ENCODE assay signal across 15 mouse cellular contexts in genomic region chr9:78513776-78514500, GRCm38 (mm10). TPM values are rescaled to one million over a fixed set of nuclear protein-coding genes. Genes with fewer than 3 reads are reported as not detected.
A peak's percentile ranks its signal among the peaks of the same experiment; 100 is the strongest.
DNase-seq lines count a peak whose midpoint lies in the region; TF ChIP-seq lines count a peak whose summit lies in the region.
"Had no signal": no experiment of that assay in that cellular context is flagged by ENCODE, and none has a peak within 500 bp of the region (broad histone marks: within the 10 kb centered on the region; RNA-seq: fewer than 3 reads in every experiment).

No protein-coding gene starts in this region.

- intact Hi-C loops in heart, postnatal 10 days (cut with DNase I), result no loop called here

- no peak for TF ChIP-seq POLR2A in lung, adult 2 months (IDR thresholded peaks at IDR 0.05; ENCODE audit: borderline replicate concordance, extremely low read depth, low read depth, low read length)

- H3K4me1 ChIP-seq in lung, adult 2 months (ENCODE audit: control insufficient read depth, insufficient read depth, low read length), result no peaks in the 10 kb centered on the region
- H3K4me1 ChIP-seq: embryonic facial prominence, embryonic 15.5 days; hindbrain, embryonic 15.5 days; kidney, embryonic 15.5 days; midbrain, embryonic 12.5 days; neural tube, embryonic 13.5 days had no signal

- H3K4me3 ChIP-seq in lung, adult 2 months (replicated peaks; ENCODE audit: extremely low read depth, low read depth, low read length), result no peak overlapping the region
- H3K4me3 ChIP-seq: embryonic facial prominence, embryonic 15.5 days; hindbrain, embryonic 15.5 days; kidney, embryonic 15.5 days; midbrain, embryonic 12.5 days; neural tube, embryonic 13.5 days had no signal

- TF ChIP-seq CTCF in lung, adult 2 months (IDR thresholded peaks at IDR 0.05; ENCODE audit: insufficient read depth, low read length), result no peak

- DNase-seq in A20 (ENCODE audit: low read depth, low spot score) (peak; percentile 45), NIH3T3 (ENCODE audit: low read depth) (peak; percentile 75)
- peak; percentile 98 for DNase-seq in heart, adult 11 months
- DNase-seq in heart, postnatal 10 days, result peak; percentile 84 to 85
- no peak for DNase-seq in layer of hippocampus, adult 18-20 months (ENCODE audit: low spot score in 2 of 2)
- DNase-seq in right cerebral cortex, postnatal 14 days, result no peak
- DNase-seq in cerebellum, adult 11 months, result no peak
- DNase-seq in lung, adult 2 months, result no peak
- DNase-seq: cerebellum, postnatal 10 days; right cerebral cortex, adult 18-20 months had no signal

- 54% methylated on average over 6 of the region's 6 CpGs for WGBS in lung, adult 2 months

RNA-seq across cellular contexts. Expression of gene Eef1a1, which starts 25.0 kb away (rescaled TPM):
- total RNA-seq in heart, postnatal 10 days (2021), result 1,000 to 10,000 TPM; 3,592 to 3,750 TPM
- 1,000 to 10,000 TPM; 3,208 to 3,266 TPM for total RNA-seq in layer of hippocampus, adult 18-20 months (2021)
- 2,131 and 3,172 TPM in 2 replicates for polyA plus RNA-seq in lung, adult 2 months (2012; rRNA removed)

Comparison
In these comparisons a context has a peak if more than half of its experiments do, and no peak if none do; other contexts are left out.
1. DNase-seq: peak in A20 (single experiment), NIH3T3 (single experiment), heart, adult 11 months (single experiment) and heart, postnatal 10 days (2 of 2); none in layer of hippocampus, adult 18-20 months (0 of 2), right cerebral cortex, postnatal 14 days (single experiment), cerebellum, adult 11 months (single experiment) and lung, adult 2 months (single experiment).